Mouse (Mus musculus) urinary bladder, postnatal 25 days (tissue): ENCODE results near the gene Scgb2b24.

Experiments used
- DNase-seq: peaks from one replicate; pipeline ENCODE4 v3.0.0; 2022; ENCODE audit warnings: low spot score

Scgb2b24 gene

GRCm38 (mm10) chr7:33739212-33739611, at the start of gene Scgb2b24:
Gene Scgb2b24 (minus strand): TSS chr7:33739312.
- DNase-seq = no peak

- no peak for DNase-seq
Measured at GRCm38 (mm10) chr7:33743499-33743898, 4.4 kb upstream of the Scgb2b24 start, which contains the start of gene Scgb1b24. Gene Scgb1b24 (plus strand): TSS chr7:33743799.

- no peak for DNase-seq
Measured at GRCm38 (mm10) chr7:33689864-33690263, 49.2 kb downstream of the Scgb2b24 start.
